Mouse (Mus musculus): ENCODE measurements at regions not wholly inside any gene's neighbourhood (a gene's known extent, or its start where the extent isn't known, plus 50 kb on each side); places are given as distances from the start of the nearest gene placed in this dataset.
A peak's percentile ranks its signal among the peaks of the same experiment; 100 is the strongest.

- H3K27ac ChIP-seq (ENCODE audit: low read length): no peak overlapping the region; the same call in 1 of the 2 replicates
- TF ChIP-seq CTCF (IDR thresholded peaks at IDR 0.05) (no peak), EP300 (IDR thresholded peaks at IDR 0.05) (no peak)
- WGBS: 22% methylated on average over 3 of the region's 3 CpGs
- peak overlapping the region; percentile 83 for H3K4me2 ChIP-seq (replicated peaks; ENCODE audit: low read depth, low read length)
- DNase-seq (ENCODE audit: low spot score) (no peak), ATAC-seq (no peak)
- H3K9ac ChIP-seq (replicated peaks; ENCODE audit: low read depth): peak overlapping the region; percentile 89
- no peaks in the 10 kb centered on the region for H3K36me3 ChIP-seq (ENCODE audit: insufficient read depth, low read length)
- no peaks in the 10 kb centered on the region for H3K9me3 ChIP-seq (ENCODE audit: low read length)
- peak overlapping the region; percentile 94 for H3K4me3 ChIP-seq (ENCODE audit: low read depth, low read length)
- no peaks in the 10 kb centered on the region for H3K27me3 ChIP-seq (replicated peaks; ENCODE audit: insufficient read depth, low read length)
- peaks cover 23% of the 10 kb centered on the region for H3K4me1 ChIP-seq (ENCODE audit: insufficient read depth, low read depth, low read length)
Measured at GRCm38 (mm10) chr15:85672376-85672775, 62.4 kb upstream of the Ppara start.

GRCm38 (mm10) chr15:85672931-85673330 is 61.9 kb upstream of the Ppara start:
- no peak for ATAC-seq
- Histone ChIP-seq H3K27me3 (replicated peaks; ENCODE audit: insufficient read depth, low read length) (no peaks in the 10 kb centered on the region), H3K9me3 (ENCODE audit: low read length) (no peaks in the 10 kb centered on the region)

GRCm38 (mm10) chr15:85673506-85673905 is 61.3 kb upstream of the Ppara start:
- H3K4me3 ChIP-seq (ENCODE audit: low read depth, low read length): peak overlapping the region; percentile 94
- H3K36me3 ChIP-seq (ENCODE audit: insufficient read depth, low read length): no peaks in the 10 kb centered on the region
- peak overlapping the region; percentile 83 for H3K4me2 ChIP-seq (replicated peaks; ENCODE audit: low read depth, low read length)
- peaks cover 23% of the 10 kb centered on the region for H3K4me1 ChIP-seq (ENCODE audit: insufficient read depth, low read depth, low read length)
- no peaks in the 10 kb centered on the region for H3K27me3 ChIP-seq (replicated peaks; ENCODE audit: insufficient read depth, low read length)
- WGBS: 36% methylated on average over 9 of the region's 9 CpGs
- peak overlapping the region; percentile 38 for H3K27ac ChIP-seq (ENCODE audit: low read length)
- ATAC-seq (no peak), DNase-seq (ENCODE audit: low spot score) (no peak)
- peak overlapping the region; percentile 41; the same call in 1 of the 2 replicates for H3K9ac ChIP-seq (replicated peaks; ENCODE audit: low read depth)
- H3K9me3 ChIP-seq (ENCODE audit: low read length): no peaks in the 10 kb centered on the region
- TF ChIP-seq CTCF (IDR thresholded peaks at IDR 0.05) (no peak), EP300 (IDR thresholded peaks at IDR 0.05) (no peak)

More at GRCm38 (mm10) chr15:85672931-85673330, 61.9 kb upstream of the Ppara start:
- no peaks in the 10 kb centered on the region for H3K36me3 ChIP-seq (ENCODE audit: insufficient read depth, low read length)
- DNase-seq (ENCODE audit: low spot score): no peak
- TF ChIP-seq CTCF (IDR thresholded peaks at IDR 0.05) (no peak), EP300 (IDR thresholded peaks at IDR 0.05) (no peak)
- no peak overlapping the region; the same call in 1 of the 2 replicates for H3K27ac ChIP-seq (ENCODE audit: low read length)
- peak overlapping the region; percentile 94 for H3K4me3 ChIP-seq (ENCODE audit: low read depth, low read length)
- peak overlapping the region; percentile 83 for H3K4me2 ChIP-seq (replicated peaks; ENCODE audit: low read depth, low read length)
- H3K9ac ChIP-seq (replicated peaks; ENCODE audit: low read depth): peak overlapping the region; percentile 89
- H3K4me1 ChIP-seq (ENCODE audit: insufficient read depth, low read depth, low read length): peaks cover 23% of the 10 kb centered on the region
- WGBS: 19% methylated on average over 3 of the region's 3 CpGs

- no peaks in the 10 kb centered on the region for H3K9me3 ChIP-seq (ENCODE audit: low read length)
- no peaks in the 10 kb centered on the region for H3K36me3 ChIP-seq (ENCODE audit: insufficient read depth, low read length)
- TF ChIP-seq CTCF (IDR thresholded peaks at IDR 0.05): no peak
- TF ChIP-seq EP300 (IDR thresholded peaks at IDR 0.05): no peak
- no peak overlapping the region for H3K27ac ChIP-seq (ENCODE audit: low read length)
- peak overlapping the region; percentile 83 for H3K4me2 ChIP-seq (replicated peaks; ENCODE audit: low read depth, low read length)
- H3K9ac ChIP-seq (replicated peaks; ENCODE audit: low read depth): peak overlapping the region; percentile 41; the same call in 1 of the 2 replicates
- no peak for DNase-seq (ENCODE audit: low spot score)
- H3K4me3 ChIP-seq (ENCODE audit: low read depth, low read length): peak overlapping the region; percentile 3; the same call in 1 of the 2 replicates
- H3K4me1 ChIP-seq (ENCODE audit: insufficient read depth, low read depth, low read length): peaks cover 18% of the 10 kb centered on the region
- WGBS: 69% methylated on average over 9 of the region's 9 CpGs
- H3K27me3 ChIP-seq (replicated peaks; ENCODE audit: insufficient read depth, low read length): no peaks in the 10 kb centered on the region
- ATAC-seq: no peak
Measured at GRCm38 (mm10) chr15:85674191-85674984, 60.4 kb upstream of the Ppara start.

GRCm38 (mm10) chr15:85675126-85675525 is 59.7 kb upstream of the Ppara start:
- no peak for ATAC-seq
- Histone ChIP-seq H3K4me3 (ENCODE audit: low read depth, low read length) (no peak overlapping the region), H3K27ac (ENCODE audit: low read length) (no peak overlapping the region), H3K36me3 (ENCODE audit: insufficient read depth, low read length) (no peaks in the 10 kb centered on the region), H3K9me3 (ENCODE audit: low read length) (no peaks in the 10 kb centered on the region), H3K4me2 (replicated peaks; ENCODE audit: low read depth, low read length) (no peak overlapping the region), H3K4me1 (ENCODE audit: insufficient read depth, low read depth, low read length) (peaks cover 21% of the 10 kb centered on the region; the same call in 1 of the 2 replicates), H3K9ac (replicated peaks; ENCODE audit: low read depth) (no peak overlapping the region), H3K27me3 (replicated peaks; ENCODE audit: insufficient read depth, low read length) (no peaks in the 10 kb centered on the region)
- no peak for DNase-seq (ENCODE audit: low spot score)
- TF ChIP-seq EP300 (IDR thresholded peaks at IDR 0.05) (no peak), CTCF (IDR thresholded peaks at IDR 0.05) (no peak)
- WGBS: 77% methylated on average over 7 of the region's 7 CpGs

- Histone ChIP-seq H3K4me3 (ENCODE audit: low read depth, low read length) (no peak overlapping the region), H3K9me3 (ENCODE audit: low read length) (no peaks in the 10 kb centered on the region), H3K4me1 (ENCODE audit: insufficient read depth, low read depth, low read length) (peaks cover 21% of the 10 kb centered on the region; the same call in 1 of the 2 replicates), H3K36me3 (ENCODE audit: insufficient read depth, low read length) (no peaks in the 10 kb centered on the region), H3K27me3 (replicated peaks; ENCODE audit: insufficient read depth, low read length) (no peaks in the 10 kb centered on the region), H3K4me2 (replicated peaks; ENCODE audit: low read depth, low read length) (no peak overlapping the region), H3K27ac (ENCODE audit: low read length) (no peak overlapping the region), H3K9ac (replicated peaks; ENCODE audit: low read depth) (no peak overlapping the region)
- TF ChIP-seq EP300 (IDR thresholded peaks at IDR 0.05): no peak
- TF ChIP-seq CTCF (IDR thresholded peaks at IDR 0.05): no peak
- 71% methylated on average over 5 of the region's 5 CpGs for WGBS
- ATAC-seq (no peak), DNase-seq (ENCODE audit: low spot score) (no peak)
Measured at GRCm38 (mm10) chr15:85675736-85676135, 59.0 kb upstream of the Ppara start.

Measured in lung, postnatal 0 days (tissue).